Mouse (Mus musculus): Measurements from ENCODE around the gene Gm21865. TPM values are rescaled to one million over a fixed set of nuclear protein-coding genes. Genes with fewer than 3 reads are reported as not detected.
"Not testable (repeated sequence)": the region's sequence is repeated elsewhere in the genome, so short reads cannot be mapped to it uniquely, and the experiment has no call there.

Gene Gm21865
- not detected for total RNA-seq (2022)

- DNase-seq (ENCODE audit: low spot score in 2 of 2), result not testable (repeated sequence)
Measured at GRCm38 (mm10) chrY:40316803-40317202, at the start of gene Gm21865. Gene Gm21865, minus strand, starts transcription at chrY:40316903.

Other genes starting within 250 kb of the Gm21865 start
- not detected for gene Gm21882, start 64.6 kb upstream of the Gm21865 start, total RNA-seq (2022)

All from layer of hippocampus, adult 8-10 months (tissue).